8 mouse cellular contexts compared by ENCODE assay signal in genomic region chr7:66689620-66690360, GRCm38 (mm10). TPM values are rescaled to one million over a fixed set of nuclear protein-coding genes. Genes with fewer than 3 reads are reported as not detected.
DNase-seq lines count a peak whose midpoint lies in the region; ATAC-seq and TF ChIP-seq lines count a peak whose summit lies in the region.

Gene Lins1, plus strand, starts transcription at chr7:66689889.

- H3K27ac ChIP-seq in forebrain, embryonic 16.5 days (ENCODE audit: low read length) = peak within 1 kb of the TSS; percentile 96
- peak within 1 kb of the TSS; percentile 95 for H3K27ac ChIP-seq in layer of hippocampus, adult 2 months
- H3K27ac ChIP-seq in lung, embryonic 14.5 days (ENCODE audit: low read depth) = peak within 1 kb of the TSS; percentile 84
- H3K27ac ChIP-seq in olfactory bulb, adult 2 months (ENCODE audit: insufficient read depth, low read depth, low read length) = peak within 1 kb of the TSS; percentile 88
- peak within 1 kb of the TSS; percentile 9; the same call in 1 of the 2 replicates for H3K27ac ChIP-seq in thymus, adult 2 months (ENCODE audit: control insufficient read depth, insufficient read depth, low read length)

- no peak for TF ChIP-seq CTCF in G1E (IDR thresholded peaks at IDR 0.05; ENCODE audit: low read depth, low read length)
- TF ChIP-seq CTCF in layer of hippocampus, adult 2 months (conservative IDR thresholded peaks at IDR 0.05) = peak; percentile 61
- TF ChIP-seq CTCF in lung, embryonic 14.5 days (IDR thresholded peaks at IDR 0.05; ENCODE audit: low read depth) = peak; percentile 62
- no peak for TF ChIP-seq CTCF in olfactory bulb, adult 2 months (IDR thresholded peaks at IDR 0.05; ENCODE audit: insufficient read depth, low read depth, low read length)
- TF ChIP-seq CTCF in thymus, adult 2 months (IDR thresholded peaks at IDR 0.05; ENCODE audit: borderline replicate concordance, control insufficient read depth, extremely low read depth, insufficient read depth, low read length, poor library complexity) = 0 out of 2 replicates have a peak, but pooled peaks have one; percentile 16

- WGBS in forebrain, embryonic 16.5 days = under 1% methylated on average over 51 of the region's 52 CpGs
- under 1% methylated on average over 52 of the region's 52 CpGs for WGBS in lung, embryonic 14.5 days
- WGBS in olfactory bulb, adult 2 months = under 1% methylated on average over 52 of the region's 52 CpGs
- WGBS in thymus, adult 2 months = under 1% methylated on average over 51 of the region's 52 CpGs

- peak within 1 kb of the TSS; percentile 81 for H3K9ac ChIP-seq in forebrain, embryonic 16.5 days (replicated peaks; ENCODE audit: low read depth, low read length)
- H3K9ac ChIP-seq in lung, embryonic 14.5 days = peak within 1 kb of the TSS; percentile 74

- H3K4me2 ChIP-seq in forebrain, embryonic 16.5 days (ENCODE audit: low read length) = peak within 1 kb of the TSS; percentile 90
- H3K4me2 ChIP-seq in lung, embryonic 14.5 days = peak within 1 kb of the TSS; percentile 83

- DNase-seq in G1E (ENCODE audit: low spot score) = peak; percentile 91
- DNase-seq in cerebellum, adult 18-20 months = peak; percentile 95 to 99
- DNase-seq in heart, postnatal 36 days = peak; percentile 93 to 95
- DNase-seq in layer of hippocampus, adult 2 months (ENCODE audit: low spot score in 2 of 2) = peak; percentile 97 to 100
- DNase-seq in lung, embryonic 14.5 days = peak; percentile 98
- DNase-seq in thymus, adult 2 months = peak; percentile 99

- peaks cover 26% of the 10 kb centered on the region for H3K36me3 ChIP-seq in G1E (replicated peaks)
- H3K36me3 ChIP-seq in forebrain, embryonic 16.5 days (ENCODE audit: control insufficient read depth, insufficient read depth) = no peaks in the 10 kb centered on the region
- H3K36me3 ChIP-seq in lung, embryonic 14.5 days (ENCODE audit: insufficient read depth) = no peaks in the 10 kb centered on the region
- H3K36me3 ChIP-seq in thymus, adult 2 months (ENCODE audit: control insufficient read depth, insufficient read depth, low read length) = no peaks in the 10 kb centered on the region

- peak within 1 kb of the TSS; percentile 96 for H3K4me3 ChIP-seq in G1E (ENCODE audit: low read depth, low read length)
- H3K4me3 ChIP-seq in forebrain, embryonic 16.5 days (replicated peaks; ENCODE audit: low read length) = peak within 1 kb of the TSS; percentile 69
- H3K4me3 ChIP-seq in layer of hippocampus, adult 2 months = peak within 1 kb of the TSS; percentile 99
- peak within 1 kb of the TSS; percentile 74 for H3K4me3 ChIP-seq in lung, embryonic 14.5 days (ENCODE audit: low read depth, low read length)
- H3K4me3 ChIP-seq in olfactory bulb, adult 2 months (ENCODE audit: insufficient read depth, low read depth, low read length) = peak within 1 kb of the TSS; percentile 96
- H3K4me3 ChIP-seq in thymus, adult 2 months (ENCODE audit: control insufficient read depth, insufficient read depth, low read length) = peak within 1 kb of the TSS; percentile 82

- intact Hi-C loops in heart, postnatal 36 days (cut with DNase I) = no loop called here

- no peaks in the 10 kb centered on the region for H3K27me3 ChIP-seq in G1E (ENCODE audit: insufficient read depth, low read length)
- H3K27me3 ChIP-seq in forebrain, embryonic 16.5 days (replicated peaks; ENCODE audit: control insufficient read depth, insufficient read depth, low read length) = no peaks in the 10 kb centered on the region
- H3K27me3 ChIP-seq in lung, embryonic 14.5 days (ENCODE audit: insufficient read depth, low read length) = no peaks in the 10 kb centered on the region
- no peaks in the 10 kb centered on the region for H3K27me3 ChIP-seq in thymus, adult 2 months (ENCODE audit: control insufficient read depth, insufficient read depth, low read length)

- H3K4me1 ChIP-seq in G1E (ENCODE audit: insufficient read depth, low read depth, low read length) = peaks cover 19% of the 10 kb centered on the region
- peaks cover 15% of the 10 kb centered on the region for H3K4me1 ChIP-seq in forebrain, embryonic 16.5 days (replicated peaks; ENCODE audit: control insufficient read depth, insufficient read depth, low read length)
- H3K4me1 ChIP-seq in lung, embryonic 14.5 days (ENCODE audit: insufficient read depth) = peaks cover 6% of the 10 kb centered on the region; the same call in 1 of the 2 replicates
- H3K4me1 ChIP-seq in olfactory bulb, adult 2 months (ENCODE audit: control insufficient read depth, insufficient read depth, low read length) = peaks cover 6% of the 10 kb centered on the region
- peaks cover 4% of the 10 kb centered on the region for H3K4me1 ChIP-seq in thymus, adult 2 months (replicated peaks; ENCODE audit: control insufficient read depth, insufficient read depth, low read length)

- TF ChIP-seq POLR2A in olfactory bulb, adult 2 months (IDR thresholded peaks at IDR 0.05; ENCODE audit: insufficient read depth, low read depth, low read length) = peak; percentile 67; the same call in 1 of the 2 replicates
- TF ChIP-seq POLR2A in thymus, adult 2 months (IDR thresholded peaks at IDR 0.05; ENCODE audit: control insufficient read depth, extremely low read depth, insufficient read depth, low read length, poor library complexity) = peak; percentile 83

- no peaks in the 10 kb centered on the region for H3K9me3 ChIP-seq in G1E (replicated peaks)
- H3K9me3 ChIP-seq in forebrain, embryonic 16.5 days (ENCODE audit: control insufficient read depth, low read length) = no peaks in the 10 kb centered on the region
- H3K9me3 ChIP-seq in lung, embryonic 14.5 days (ENCODE audit: low read depth, low read length) = no peaks in the 10 kb centered on the region

- ATAC-seq in G1E (ENCODE audit: extremely low read depth, insufficient number of reproducible peaks, low FRiP score, poor library complexity, severe bottlenecking) = peak; percentile 98
- ATAC-seq in forebrain, embryonic 16.5 days = peak; percentile 99
- ATAC-seq in lung, embryonic 14.5 days (ENCODE audit: insufficient read depth) = peak; percentile 99

RNA-seq across cellular contexts. Expression of gene Lins1, which starts in this region (rescaled TPM):
- total RNA-seq in G1E (2014; fragmentation: Nextera tagmentation) (21.3 and 23.5 TPM in 2 replicates), G1E (2017) (10.3 and 12.1 TPM in 2 replicates)
- 2.1 and 3.7 TPM in 2 replicates for polyA plus RNA-seq in G1E (2012)
- polyA plus RNA-seq in forebrain, embryonic 16.5 days (2015; fragmentation: Nextera tagmentation; extraction: Ambion mirVana) = 24.5 and 26.8 TPM in 2 replicates
- 1 to 10 TPM; 3.3 to 4.1 TPM for total RNA-seq in heart, postnatal 36 days (2021)
- 1 to 10 TPM; 9.0 to 9.1 TPM for total RNA-seq in layer of hippocampus, adult 2 months (2021)
- 25.9 and 26.7 TPM in 2 replicates for polyA plus RNA-seq in lung, embryonic 14.5 days (2014; fragmentation: Nextera tagmentation; extraction: Ambion mirVana)
- not detected in 2 replicates for polyA plus RNA-seq in olfactory bulb, adult 2 months (2012; ENCODE audit: insufficient read depth, insufficient read length, low replicate concordance, missing spikeins)
- 9.3 TPM in 2 replicates for polyA plus RNA-seq in thymus, adult 2 months (2012; rRNA removed)

Comparison
In these comparisons a context has a peak if more than half of its experiments do, and no peak if none do; other contexts are left out.
1. Peak in every context shown above with its lines: DNase-seq, ATAC-seq, H3K4me3 ChIP-seq and H3K27ac ChIP-seq.
2. CTCF ChIP-seq: peak in layer of hippocampus, adult 2 months (single experiment), lung, embryonic 14.5 days (single experiment) and thymus, adult 2 months (single experiment); none in G1E (single experiment) and olfactory bulb, adult 2 months (single experiment).
3. H3K27ac ChIP-seq: peak in every context shown above with its lines; median percentile 96 in forebrain, embryonic 16.5 days; 95 in layer of hippocampus, adult 2 months; 88 in olfactory bulb, adult 2 months; 84 in lung, embryonic 14.5 days; 9 in thymus, adult 2 months.